Mouse (Mus musculus): ENCODE results near the gene Nudt8.
A peak's percentile ranks its signal among the peaks of the same experiment; 100 is the strongest.
"Not testable (repeated sequence)": the region's sequence is repeated elsewhere in the genome, so short reads cannot be mapped to it uniquely, and the experiment has no call there.

The Nudt8 gene

GRCm38 (mm10) chr19:4045966-4046865, 45.8 kb downstream of the Nudt8 start, which contains the start of gene Gstp2:
Gstp2 (minus strand) TSS chr19:4046023.
- Histone ChIP-seq H3K36me3 (ENCODE audit: control insufficient read depth, insufficient read depth, low read length, poor library complexity, severe bottlenecking) (no peaks in the 10 kb centered on the region), H3K27me3 (ENCODE audit: control insufficient read depth, insufficient read depth, low read length, poor library complexity, severe bottlenecking) (no peaks in the 10 kb centered on the region)
- DNase-seq (ENCODE audit: low read depth, low spot score): no peak

- DNase-seq (ENCODE audit: low read depth, low spot score): no peak
- no peaks in the 10 kb centered on the region for H3K27me3 ChIP-seq (ENCODE audit: control insufficient read depth, insufficient read depth, low read length, poor library complexity, severe bottlenecking)
- H3K36me3 ChIP-seq (ENCODE audit: control insufficient read depth, insufficient read depth, low read length, poor library complexity, severe bottlenecking): no peaks in the 10 kb centered on the region
These were observed 46.5 kb downstream of the Nudt8 start for GRCm38 (mm10) chr19:4046866-4047254.

DNA sequence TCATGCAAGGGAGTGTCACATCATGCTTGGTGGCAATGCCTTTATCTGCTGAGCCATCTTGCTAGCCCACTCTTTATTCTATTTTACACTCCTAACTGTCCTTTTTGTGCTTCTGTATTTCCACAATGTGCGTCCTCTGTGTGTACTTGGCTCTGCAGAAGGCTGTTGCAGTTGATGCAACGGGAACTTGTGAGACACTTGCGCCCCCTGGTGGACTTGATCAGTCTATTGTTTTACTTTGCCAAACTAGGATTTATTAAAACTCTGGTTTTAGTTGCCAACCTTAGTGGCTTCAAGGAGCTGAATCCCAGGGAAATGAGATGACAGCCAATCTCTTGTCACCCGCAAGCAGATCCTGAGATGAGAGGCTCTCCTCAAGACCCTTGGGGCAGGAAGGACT, 47.5 kb downstream of the Nudt8 start:
- no peaks in the 10 kb centered on the region for H3K36me3 ChIP-seq (ENCODE audit: control insufficient read depth, insufficient read depth, low read length, poor library complexity, severe bottlenecking)
- DNase-seq (ENCODE audit: low read depth, low spot score): peak; percentile 92
- H3K27me3 ChIP-seq (ENCODE audit: control insufficient read depth, insufficient read depth, low read length, poor library complexity, severe bottlenecking): no peaks in the 10 kb centered on the region

DNA sequence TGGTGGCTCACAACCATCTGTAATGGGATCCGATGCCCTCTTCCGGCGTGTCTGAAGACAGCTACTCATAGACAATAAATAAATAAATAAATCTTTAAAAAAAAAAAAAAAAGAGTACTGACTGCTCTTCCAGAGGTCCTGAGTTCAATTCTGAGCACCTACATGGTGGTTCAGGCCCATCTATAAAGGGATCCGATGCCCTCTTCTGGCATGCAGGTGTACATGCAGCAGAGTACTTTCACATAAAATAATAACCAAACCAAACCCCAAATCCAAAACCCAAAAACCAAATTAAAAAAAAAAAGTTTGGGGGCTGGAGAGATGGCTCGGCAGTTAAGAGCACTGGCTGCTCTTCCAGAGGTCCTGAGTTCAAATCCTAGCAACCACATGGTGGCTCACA, 48.7 kb downstream of the Nudt8 start:
- not testable (repeated sequence) for DNase-seq (ENCODE audit: low read depth, low spot score); H3K36me3 ChIP-seq (ENCODE audit: control insufficient read depth, insufficient read depth, low read length, poor library complexity, severe bottlenecking); H3K27me3 ChIP-seq (ENCODE audit: control insufficient read depth, insufficient read depth, low read length, poor library complexity, severe bottlenecking)

DNA sequence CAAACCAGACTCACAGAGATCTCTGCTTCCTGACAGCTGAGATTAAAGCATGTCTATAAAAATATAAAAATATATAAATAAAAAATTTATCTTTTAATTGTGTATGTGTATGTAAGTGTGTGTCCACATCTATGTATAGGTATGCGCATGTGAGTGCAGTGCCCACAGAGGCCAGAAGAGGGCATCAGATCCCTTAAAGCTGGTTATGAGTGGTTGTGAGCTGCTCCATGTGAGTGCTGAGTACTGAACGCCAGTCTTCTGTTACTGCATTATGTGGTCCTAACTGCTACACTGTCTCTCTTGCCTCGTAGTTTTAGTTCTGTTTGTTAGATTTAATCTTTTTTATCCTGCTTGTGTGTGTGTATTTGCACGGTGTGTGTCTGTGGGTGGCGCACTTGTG, 50.6 kb downstream of the Nudt8 start:
- Histone ChIP-seq H3K27me3 (ENCODE audit: control insufficient read depth, insufficient read depth, low read length, poor library complexity, severe bottlenecking) (no peaks in the 10 kb centered on the region), H3K36me3 (ENCODE audit: control insufficient read depth, insufficient read depth, low read length, poor library complexity, severe bottlenecking) (no peaks in the 10 kb centered on the region)
- peak; percentile 31 for DNase-seq (ENCODE audit: low read depth, low spot score)
